Mouse (Mus musculus) midbrain, embryonic 15.5 days (tissue): ENCODE results near the gene Olfr695. TPM values are rescaled to one million over a fixed set of nuclear protein-coding genes. Genes with fewer than 3 reads are reported as not detected.

Experiments
- ATAC-seq: fragments of 200-750 bp; cut with Nextera tagmentation; replicated peaks from 2 replicates; pipeline ENCODE4 v1.8.0; 2017; ENCODE audit warnings: moderate TSS enrichment
- H3K27ac ChIP-seq: fragments of 300-500 bp; sonication (generic); 2 replicates; pipeline ENCODE4 v1.5.1; 2015; ENCODE audit warnings: mild to moderate bottlenecking, inconsistent platforms
- H3K27me3 ChIP-seq: fragments of 300-500 bp; sonication (generic); replicated peaks from 2 replicates; pipeline ENCODE4 v1.6.1; 2015; ENCODE audit warnings: inconsistent platforms
- H3K36me3 ChIP-seq: fragments of 300-500 bp; sonication (generic); replicated peaks from 2 replicates; pipeline ENCODE4 v1.6.1; 2015; ENCODE audit warnings: inconsistent platforms
- H3K4me1 ChIP-seq: fragments of 300-500 bp; sonication (generic); 2 replicates; pipeline ENCODE4 v1.6.1; 2015; ENCODE audit warnings: inconsistent platforms
- H3K4me2 ChIP-seq: fragments of 300-500 bp; sonication (generic); 2 replicates; pipeline ENCODE4 v1.6.1; 2015; ENCODE audit warnings: inconsistent platforms, mild to moderate bottlenecking, moderate library complexity
- H3K4me3 ChIP-seq: fragments of 300-500 bp; sonication (generic); 2 replicates; pipeline ENCODE4 v1.5.1; 2015; ENCODE audit warnings: mild to moderate bottlenecking, inconsistent platforms
- H3K9ac ChIP-seq: fragments of 300-500 bp; sonication (generic); 2 replicates; pipeline ENCODE4 v1.6.1; 2015; ENCODE audit warnings: mild to moderate bottlenecking, inconsistent platforms
- H3K9me3 ChIP-seq: fragments of 300-500 bp; sonication (generic); 2 replicates; pipeline ENCODE4 v1.6.1; 2016; ENCODE audit warnings: inconsistent platforms
- WGBS: fragments of 180-500 bp; shearing (Covaris S2); methylation state at CpG from one replicate; pipeline ENCODE4 v1.1.7; 2015; ENCODE audit warnings: mixed read lengths; 5-methylcytosine and 5-hydroxymethylcytosine counted together
- polyA plus RNA-seq: library from polyadenylated mRNA; unstranded; fragments of >200 nt; fragmentation: Nextera tagmentation; extraction: Ambion mirVana; gene quantifications from 2 replicates; pipeline ENCODE4 v1.2.1, GENCODE M21; 2015

Gene Olfr695
- polyA plus RNA-seq, 1 experiment from 2014 or later: not detected

DNA sequence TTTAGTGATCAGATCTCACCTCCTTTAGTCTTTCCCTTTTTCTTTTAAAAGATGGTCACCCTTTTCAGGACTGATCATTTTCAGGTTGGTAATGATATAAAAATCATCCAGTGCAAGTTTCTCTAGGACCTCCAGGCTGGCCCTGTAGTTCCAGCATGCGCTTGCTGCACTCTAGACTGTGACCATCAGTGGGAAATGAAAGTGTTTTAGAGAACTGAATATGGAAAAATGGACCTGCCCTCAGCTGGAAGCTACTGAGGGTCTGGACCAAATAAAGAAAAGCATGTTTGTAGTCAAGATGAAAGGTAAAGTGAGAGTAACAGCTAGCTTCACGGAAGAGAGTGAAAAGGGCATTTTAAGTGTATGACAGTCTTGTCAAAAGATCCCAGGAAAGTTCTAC lies 30.8 kb downstream of the Olfr695 start:
- Histone ChIP-seq H3K4me2 (no peak overlapping the region), H3K27ac (no peak overlapping the region), H3K4me3 (no peak overlapping the region), H3K4me1 (no peaks in the 10 kb centered on the region), H3K9ac (no peak overlapping the region), H3K9me3 (no peaks in the 10 kb centered on the region), H3K27me3 (no peaks in the 10 kb centered on the region), H3K36me3 (no peaks in the 10 kb centered on the region)
- 82% methylated on average over 2 of the region's 2 CpGs for WGBS
- ATAC-seq: no peak

DNA sequence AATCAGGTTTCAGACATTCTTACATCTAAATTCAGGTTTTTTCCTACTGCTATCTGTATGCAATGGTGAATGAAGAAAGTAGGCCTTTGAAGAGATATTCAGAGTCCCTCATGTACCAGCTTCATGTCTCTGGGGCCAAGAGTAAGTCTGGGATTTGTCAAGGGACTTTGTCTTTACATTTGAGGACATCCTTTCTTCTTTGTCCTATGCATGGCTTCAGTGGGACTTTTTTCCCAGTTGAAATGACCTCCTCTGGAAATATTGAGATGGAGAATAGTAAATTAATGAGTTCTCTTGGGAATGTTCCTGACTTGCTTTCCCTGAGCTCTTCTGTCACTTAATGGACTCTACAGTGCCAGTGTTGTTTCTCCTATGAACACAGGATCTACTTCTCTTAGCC lies 35.7 kb downstream of the Olfr695 start, which contains the start of gene Olfr693:
Gene Olfr693, minus strand, starts transcription at position 101 of the 400 bp plus-strand sequence.
- Histone ChIP-seq H3K27me3 (no peaks in the 10 kb centered on the region), H3K9me3 (no peaks in the 10 kb centered on the region), H3K9ac (no peak within 1 kb of the TSS), H3K4me1 (no peaks in the 10 kb centered on the region), H3K27ac (no peak within 1 kb of the TSS), H3K36me3 (no peaks in the 10 kb centered on the region), H3K4me3 (no peak within 1 kb of the TSS), H3K4me2 (no peak within 1 kb of the TSS)
- no peak for ATAC-seq

Other genes starting within 250 kb of the Olfr695 start
- 0.05 TPM in 1 of 2 replicates, not detected in the other for gene Olfr693, start 35.8 kb downstream of the Olfr695 start, polyA plus RNA-seq
- gene Olfr694, start 24.6 kb downstream of the Olfr695 start, polyA plus RNA-seq: not detected in 2 replicates
- not detected in 2 replicates for gene Olfr697, start 26.0 kb upstream of the Olfr695 start, polyA plus RNA-seq
- not detected in 2 replicates for gene Olfr698, start 39.0 kb upstream of the Olfr695 start, polyA plus RNA-seq
- gene Olfr699, start 76.8 kb upstream of the Olfr695 start, polyA plus RNA-seq: not detected in 2 replicates
- gene Olfr700, start 92.4 kb upstream of the Olfr695 start, polyA plus RNA-seq: not detected in 2 replicates
- not detected in 2 replicates for gene Olfr701, start 97.7 kb upstream of the Olfr695 start, polyA plus RNA-seq
- gene Olfr702, start 117.5 kb upstream of the Olfr695 start, polyA plus RNA-seq: not detected in 2 replicates
- not detected in 2 replicates for gene Olfr703, start 127.0 kb upstream of the Olfr695 start, polyA plus RNA-seq
- not detected in 2 replicates for gene Olfr704, start 146.8 kb upstream of the Olfr695 start, polyA plus RNA-seq
- not detected in 2 replicates for gene Olfr705, start 160.5 kb upstream of the Olfr695 start, polyA plus RNA-seq
- not detected in 2 replicates for gene Olfr706, start 171.8 kb upstream of the Olfr695 start, polyA plus RNA-seq
- gene Olfr707, start 184.8 kb upstream of the Olfr695 start, polyA plus RNA-seq: not detected in 2 replicates
- not detected in 2 replicates for gene Olfr1532-ps1, start 191.6 kb upstream of the Olfr695 start, polyA plus RNA-seq
- gene Olfr709-ps1, start 215.8 kb upstream of the Olfr695 start, polyA plus RNA-seq: not detected in 2 replicates
- not detected in 2 replicates for gene Olfr710, start 231.9 kb upstream of the Olfr695 start, polyA plus RNA-seq
- gene Olfr6, start 247.5 kb upstream of the Olfr695 start, polyA plus RNA-seq: not detected in 2 replicates